Mouse (Mus musculus): Measurements from ENCODE around the gene Car2. TPM values are rescaled to one million over a fixed set of nuclear protein-coding genes. Genes with fewer than 3 reads are reported as not detected.

Gene Car2
- total RNA-seq, 2 experiments from 2014 or later, result 6.3 to 6.7 TPM

DNA sequence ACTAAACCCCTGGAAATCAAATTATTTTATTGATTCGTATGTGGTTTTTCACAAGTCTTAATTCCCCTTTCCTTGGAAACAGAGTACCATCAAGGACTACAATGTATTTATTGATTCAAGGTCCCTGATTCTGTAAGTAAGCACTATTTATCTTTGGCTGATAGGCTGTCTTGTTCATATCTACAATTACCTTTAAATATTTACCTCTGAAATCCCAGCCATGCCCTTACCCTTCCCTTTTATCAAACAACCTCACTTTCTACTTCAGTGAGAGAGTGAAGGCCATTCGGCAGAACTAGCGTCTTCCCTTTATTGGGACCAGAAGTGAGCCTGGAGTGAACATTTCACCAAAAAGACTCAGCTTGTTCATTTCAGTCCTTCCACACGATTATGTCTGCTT, 27.7 kb downstream of the Car2 start:
- intact Hi-C loops (cut with DNase I), result no loop called here
- no peak for DNase-seq

DNA sequence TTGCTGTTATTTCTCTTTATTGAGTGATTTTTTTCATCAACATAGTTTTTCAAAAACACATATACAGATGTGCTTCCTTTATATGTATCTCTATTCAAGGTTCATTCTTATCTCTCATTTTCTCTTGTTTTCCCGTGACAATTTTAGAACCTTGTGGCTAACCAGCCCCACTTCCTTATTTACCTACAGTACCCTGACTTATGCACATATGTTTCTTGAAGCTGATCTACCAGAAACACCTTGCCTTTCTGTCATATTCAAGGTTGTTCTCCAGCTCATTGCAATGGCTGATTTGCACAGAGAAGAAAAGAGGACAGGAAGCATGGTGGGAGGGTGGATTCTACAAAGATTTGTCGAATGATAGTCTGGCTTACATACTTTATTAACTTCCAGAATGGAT, 29.3 kb downstream of the Car2 start:
- no peak for DNase-seq
- intact Hi-C loops (cut with DNase I), result no loop called here

GRCm38 (mm10) chr3:14917261-14917660, 31.2 kb downstream of the Car2 start:
- intact Hi-C loops (cut with DNase I), result no loop called here
- DNase-seq, result no peak

- intact Hi-C loops (cut with DNase I), result no loop called here
- DNase-seq, result no peak
Observed at GRCm38 (mm10) chr3:14944706-14945105, 58.6 kb downstream of the Car2 start.

GRCm38 (mm10) chr3:14945627-14946026, 59.6 kb downstream of the Car2 start:
- DNase-seq, result no peak
- intact Hi-C loops (cut with DNase I), result no loop called here

GRCm38 (mm10) chr3:14948067-14948800, 62.2 kb downstream of the Car2 start:
- intact Hi-C loops (cut with DNase I), result no loop called here
- DNase-seq, result peak in 1 of 2 experiments; percentile 22

DNA sequence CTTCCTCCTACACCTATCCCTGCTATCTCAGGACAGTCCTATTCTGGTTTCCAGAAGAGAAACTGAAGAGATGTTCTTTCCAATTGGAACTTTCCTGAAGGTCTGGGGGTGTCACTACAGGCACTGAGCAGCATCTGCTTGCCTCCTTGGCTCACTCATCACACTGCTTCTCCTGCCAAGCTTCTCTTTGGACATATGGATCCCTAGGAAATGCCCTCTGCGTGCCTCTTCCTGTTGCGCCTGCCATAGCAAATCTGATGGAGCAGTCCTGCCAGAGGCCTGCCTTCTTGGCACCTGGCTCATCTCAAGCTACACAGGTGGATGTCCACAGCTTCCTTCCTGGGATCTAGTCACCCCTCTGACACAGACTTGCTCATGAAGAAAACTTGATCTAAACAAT, 64.0 kb downstream of the Car2 start:
- no peak for DNase-seq
- intact Hi-C loops (cut with DNase I), result no loop called here

Other genes starting within 250 kb of the Car2 start
- gene Car13, start 244.5 kb upstream of the Car2 start, total RNA-seq (2021), result 1 to 10 TPM in 1 of 2 experiments, under 1 TPM in 1; 0.60 to 1.2 TPM
- gene Car1, start 77.9 kb upstream of the Car2 start, total RNA-seq (2021), result not detected
- 10 to 100 TPM in 1 of 2 experiments, 1 to 10 TPM in 1; 9.3 to 52.3 TPM for gene Car3, start 22.8 kb upstream of the Car2 start, total RNA-seq (2021)